Mouse (Mus musculus) testis, adult 2 months (tissue): ENCODE results near the gene Nop56.

ENCODE experiments used
- CTCF ChIP-seq: fragments of 200-500 bp; IDR thresholded peaks from 2 replicates; pipeline ENCODE4 v1.5.1; 2012; ENCODE audit warnings: low read depth, mild to moderate bottlenecking, inconsistent platforms, low read length, moderate library complexity; ENCODE audit not compliant: control insufficient read depth, insufficient read depth, insufficient replicate concordance
- POLR2A ChIP-seq: fragments of 200-500 bp; IDR thresholded peaks from 2 replicates; pipeline ENCODE4 v1.6.1; 2012; ENCODE audit warnings: low read depth, mild to moderate bottlenecking, inconsistent platforms, low read length, moderate library complexity; ENCODE audit not compliant: control insufficient read depth

- TF ChIP-seq POLR2A (no peak), CTCF (no peak)
Observed at GRCm38 (mm10) chr2:130279600-130280091, 5.4 kb downstream of the Nop56 start.
